Mouse (Mus musculus): ENCODE data around the gene Mrpl33. TPM values are rescaled to one million over a fixed set of nuclear protein-coding genes. Genes with fewer than 3 reads are reported as not detected.
A peak's percentile ranks its signal among the peaks of the same experiment; 100 is the strongest.
"Not testable (repeated sequence)": the region's sequence is repeated elsewhere in the genome, so short reads cannot be mapped to it uniquely, and the experiment has no call there.

Gene Mrpl33
- polyA plus RNA-seq, 1 experiment from 2014 or later, result 459 TPM

- Histone ChIP-seq H3K4me2 (no peak overlapping the region), H3K9me3 (replicated peaks) (no peaks in the 10 kb centered on the region), H3K36me3 (peaks cover 42% of the 10 kb centered on the region), H3K27ac (no peak overlapping the region), H3K4me3 (no peak overlapping the region), H3K9ac (no peak overlapping the region), H3K27me3 (no peaks in the 10 kb centered on the region), H3K4me1 (replicated peaks) (peaks cover 2% of the 10 kb centered on the region; the same call in 1 of the 2 replicates)
- ATAC-seq (replicated peaks; ENCODE audit: insufficient number of reproducible peaks, insufficient read depth, low FRiP score, low read depth), result no peak
- 90% methylated on average over 3 of the region's 3 CpGs for whole genome bisulfite sequencing
These were observed 23.6 kb downstream of the Mrpl33 start for GRCm38 (mm10) chr5:31620326-31620725.

GRCm38 (mm10) chr5:31627117-31627516, 30.4 kb downstream of the Mrpl33 start:
- ATAC-seq (replicated peaks; ENCODE audit: insufficient number of reproducible peaks, insufficient read depth, low FRiP score, low read depth), result 0 out of 2 replicates have a peak, but pooled peaks have one; percentile 40

GRCm38 (mm10) chr5:31627562-31628526, 31.1 kb downstream of the Mrpl33 start:
- WGBS, result 70% methylated on average over 9 of the region's 9 CpGs
- Histone ChIP-seq H3K4me2 (no peak overlapping the region), H3K9ac (no peak overlapping the region), H3K27me3 (no peaks in the 10 kb centered on the region), H3K9me3 (replicated peaks) (no peaks in the 10 kb centered on the region), H3K27ac (peak overlapping the region; percentile 75), H3K4me1 (replicated peaks) (peaks cover 41% of the 10 kb centered on the region), H3K4me3 (no peak overlapping the region), H3K36me3 (no peaks in the 10 kb centered on the region)
- no peak for ATAC-seq (replicated peaks; ENCODE audit: insufficient number of reproducible peaks, insufficient read depth, low FRiP score, low read depth)

More at GRCm38 (mm10) chr5:31627117-31627516, 30.4 kb downstream of the Mrpl33 start:
- H3K4me2 ChIP-seq, result no peak overlapping the region
- WGBS, result 33% methylated on average over 3 of the region's 3 CpGs
- no peak overlapping the region for H3K4me3 ChIP-seq
- peaks cover 41% of the 10 kb centered on the region for H3K4me1 ChIP-seq (replicated peaks)
- no peaks in the 10 kb centered on the region for H3K9me3 ChIP-seq (replicated peaks)
- peak overlapping the region; percentile 78 for H3K27ac ChIP-seq
- no peaks in the 10 kb centered on the region; the same call in 1 of the 2 replicates for H3K36me3 ChIP-seq
- no peaks in the 10 kb centered on the region for H3K27me3 ChIP-seq
- H3K9ac ChIP-seq, result no peak overlapping the region

- 88% methylated on average over 8 of the region's 8 CpGs for WGBS
- Histone ChIP-seq H3K4me2 (no peak overlapping the region), H3K27me3 (no peaks in the 10 kb centered on the region), H3K4me3 (no peak overlapping the region), H3K27ac (peak overlapping the region; percentile 75; the same call in 1 of the 2 replicates), H3K36me3 (no peaks in the 10 kb centered on the region), H3K9me3 (replicated peaks) (no peaks in the 10 kb centered on the region), H3K9ac (no peak overlapping the region), H3K4me1 (replicated peaks) (peaks cover 43% of the 10 kb centered on the region)
- ATAC-seq (replicated peaks; ENCODE audit: insufficient number of reproducible peaks, insufficient read depth, low FRiP score, low read depth), result no peak
These were observed 31.8 kb downstream of the Mrpl33 start for GRCm38 (mm10) chr5:31628555-31628954.

- H3K4me1 ChIP-seq (replicated peaks), result peaks cover 43% of the 10 kb centered on the region
- H3K27ac ChIP-seq, result peak overlapping the region; percentile 87
- H3K4me2 ChIP-seq, result no peak overlapping the region
- whole genome bisulfite sequencing, result 15% methylated on average over 5 of the region's 5 CpGs
- no peak overlapping the region for H3K9ac ChIP-seq
- no peaks in the 10 kb centered on the region for H3K9me3 ChIP-seq (replicated peaks)
- H3K27me3 ChIP-seq, result no peaks in the 10 kb centered on the region
- H3K36me3 ChIP-seq, result no peaks in the 10 kb centered on the region
- peak; percentile 68 for ATAC-seq (replicated peaks; ENCODE audit: insufficient number of reproducible peaks, insufficient read depth, low FRiP score, low read depth)
- H3K4me3 ChIP-seq, result no peak overlapping the region
These were observed 33.3 kb downstream of the Mrpl33 start for GRCm38 (mm10) chr5:31630064-31630463.

- not testable (repeated sequence) for H3K9me3 ChIP-seq (replicated peaks); H3K9ac ChIP-seq; ATAC-seq (replicated peaks; ENCODE audit: insufficient number of reproducible peaks, insufficient read depth, low FRiP score, low read depth); H3K27me3 ChIP-seq; H3K4me2 ChIP-seq; H3K4me3 ChIP-seq; H3K36me3 ChIP-seq
- WGBS, result 91% methylated on average over 4 of the region's 4 CpGs
- peak overlapping the region; percentile 87; the same call in 1 of the 2 replicates for H3K27ac ChIP-seq
- H3K4me1 ChIP-seq (replicated peaks), result peaks cover 50% of the 10 kb centered on the region
These were observed 34.4 kb downstream of the Mrpl33 start for GRCm38 (mm10) chr5:31631169-31631568.

- Histone ChIP-seq H3K27ac (no peak overlapping the region), H3K9me3 (replicated peaks) (no peaks in the 10 kb centered on the region), H3K27me3 (no peaks in the 10 kb centered on the region), H3K4me1 (replicated peaks) (peaks cover 36% of the 10 kb centered on the region), H3K4me3 (no peak overlapping the region), H3K4me2 (no peak overlapping the region), H3K36me3 (no peaks in the 10 kb centered on the region), H3K9ac (no peak overlapping the region)
- ATAC-seq (replicated peaks; ENCODE audit: insufficient number of reproducible peaks, insufficient read depth, low FRiP score, low read depth), result no peak
- WGBS, result 81% methylated on average over 4 of the region's 4 CpGs
These were observed 37.4 kb downstream of the Mrpl33 start for GRCm38 (mm10) chr5:31634161-31634560.

GRCm38 (mm10) chr5:31634679-31635078, 37.9 kb downstream of the Mrpl33 start:
- no peak overlapping the region for H3K9ac ChIP-seq
- H3K4me3 ChIP-seq, result no peak overlapping the region
- H3K4me2 ChIP-seq, result no peak overlapping the region
- H3K27ac ChIP-seq, result no peak overlapping the region
- peaks cover 31% of the 10 kb centered on the region for H3K4me1 ChIP-seq (replicated peaks)
- WGBS, result 76% methylated on average over 5 of the region's 5 CpGs
- no peaks in the 10 kb centered on the region for H3K9me3 ChIP-seq (replicated peaks)
- no peaks in the 10 kb centered on the region for H3K27me3 ChIP-seq
- H3K36me3 ChIP-seq, result no peaks in the 10 kb centered on the region
- ATAC-seq (replicated peaks; ENCODE audit: insufficient number of reproducible peaks, insufficient read depth, low FRiP score, low read depth), result no peak

GRCm38 (mm10) chr5:31636636-31637253, 40.0 kb downstream of the Mrpl33 start:
- Histone ChIP-seq H3K4me3 (no peak overlapping the region), H3K9ac (no peak overlapping the region; the same call in 1 of the 2 replicates), H3K27me3 (no peaks in the 10 kb centered on the region), H3K27ac (peak overlapping the region; percentile 46), H3K4me1 (replicated peaks) (peaks cover 19% of the 10 kb centered on the region), H3K4me2 (no peak overlapping the region), H3K9me3 (replicated peaks) (no peaks in the 10 kb centered on the region), H3K36me3 (no peaks in the 10 kb centered on the region)
- WGBS, result 41% methylated on average over 9 of the region's 9 CpGs
- ATAC-seq (replicated peaks; ENCODE audit: insufficient number of reproducible peaks, insufficient read depth, low FRiP score, low read depth), result no peak

GRCm38 (mm10) chr5:31640542-31640941, 43.8 kb downstream of the Mrpl33 start:
- no peaks in the 10 kb centered on the region for H3K27me3 ChIP-seq
- H3K36me3 ChIP-seq, result no peaks in the 10 kb centered on the region
- H3K4me1 ChIP-seq (replicated peaks), result peaks cover 30% of the 10 kb centered on the region
- H3K27ac ChIP-seq, result no peak overlapping the region
- no peak overlapping the region for H3K4me2 ChIP-seq
- H3K9me3 ChIP-seq (replicated peaks), result no peaks in the 10 kb centered on the region
- 84% methylated on average over 2 of the region's 2 CpGs for WGBS
- H3K4me3 ChIP-seq, result no peak overlapping the region
- no peak for ATAC-seq (replicated peaks; ENCODE audit: insufficient number of reproducible peaks, insufficient read depth, low FRiP score, low read depth)
- H3K9ac ChIP-seq, result no peak overlapping the region

GRCm38 (mm10) chr5:31642300-31642699, 45.6 kb downstream of the Mrpl33 start:
- H3K9ac ChIP-seq, result no peak overlapping the region
- no peaks in the 10 kb centered on the region for H3K36me3 ChIP-seq
- no peak for ATAC-seq (replicated peaks; ENCODE audit: insufficient number of reproducible peaks, insufficient read depth, low FRiP score, low read depth)
- H3K9me3 ChIP-seq (replicated peaks), result no peaks in the 10 kb centered on the region
- peaks cover 15% of the 10 kb centered on the region for H3K4me1 ChIP-seq (replicated peaks)
- H3K27ac ChIP-seq, result no peak overlapping the region
- WGBS, result 78% methylated on average over 3 of the region's 3 CpGs
- no peaks in the 10 kb centered on the region for H3K27me3 ChIP-seq
- no peak overlapping the region for H3K4me2 ChIP-seq
- no peak overlapping the region for H3K4me3 ChIP-seq
